Comparison of ENCODE assay signal across 8 mouse cellular contexts in genomic region chr11:117656077-117656401, GRCm38 (mm10). TPM values are rescaled to one million over a fixed set of nuclear protein-coding genes. Genes with fewer than 3 reads are reported as not detected.
DNase-seq lines count a peak whose midpoint lies in the region; ATAC-seq and TF ChIP-seq lines count a peak whose summit lies in the region.

No protein-coding gene starts in this region.

- peaks cover 7% of the 10 kb centered on the region for H3K4me1 ChIP-seq in lung, adult 2 months (ENCODE audit: control insufficient read depth, insufficient read depth, low read length)
- H3K4me1 ChIP-seq in embryonic facial prominence, embryonic 13.5 days: peaks cover 47% of the 10 kb centered on the region
- peaks cover 22% of the 10 kb centered on the region for H3K4me1 ChIP-seq in intestine, embryonic 15.5 days (replicated peaks)
- peaks cover 41% of the 10 kb centered on the region for H3K4me1 ChIP-seq in neural tube, embryonic 12.5 days

- H3K27ac ChIP-seq in embryonic facial prominence, embryonic 13.5 days: peak overlapping the region; percentile 98
- H3K27ac ChIP-seq in intestine, embryonic 15.5 days: peak overlapping the region; percentile 95; the same call in 1 of the 2 replicates
- H3K27ac ChIP-seq in neural tube, embryonic 12.5 days: no peak overlapping the region

- peak; percentile 5 for DNase-seq in lung, adult 2 months
- DNase-seq in lung, adult 18-20 months: no peak
- DNase-seq in layer of hippocampus, postnatal 10 days (ENCODE audit: low spot score in 2 of 2): no peak
- DNase-seq in cerebellum, adult 18-20 months: no peak
- no peak for DNase-seq in adipocyte (ENCODE audit: low spot score)

- ATAC-seq in embryonic facial prominence, embryonic 13.5 days (ENCODE audit: insufficient number of reproducible peaks, insufficient read depth, low FRiP score, low TSS enrichment, low read depth): no peak
- no peak for ATAC-seq in intestine, embryonic 15.5 days
- no peak for ATAC-seq in neural tube, embryonic 12.5 days (ENCODE audit: low FRiP score, low read depth)

- 19% methylated on average over 10 of the region's 10 CpGs for WGBS in lung, adult 2 months
- WGBS in embryonic facial prominence, embryonic 13.5 days: 7% methylated on average over 10 of the region's 10 CpGs
- WGBS in intestine, embryonic 15.5 days: 14% methylated on average over 10 of the region's 10 CpGs
- 6% methylated on average over 10 of the region's 10 CpGs for WGBS in neural tube, embryonic 12.5 days

- H3K36me3 ChIP-seq in embryonic facial prominence, embryonic 13.5 days: no peaks in the 10 kb centered on the region
- H3K36me3 ChIP-seq in intestine, embryonic 15.5 days: no peaks in the 10 kb centered on the region
- H3K36me3 ChIP-seq in neural tube, embryonic 12.5 days: no peaks in the 10 kb centered on the region

- no peak for TF ChIP-seq POLR2A in lung, adult 2 months (IDR thresholded peaks at IDR 0.05; ENCODE audit: borderline replicate concordance, extremely low read depth, low read depth, low read length)

- no peaks in the 10 kb centered on the region for H3K27me3 ChIP-seq in embryonic facial prominence, embryonic 13.5 days
- no peaks in the 10 kb centered on the region; the same call in 1 of the 2 replicates for H3K27me3 ChIP-seq in intestine, embryonic 15.5 days (replicated peaks)
- H3K27me3 ChIP-seq in neural tube, embryonic 12.5 days (replicated peaks): no peaks in the 10 kb centered on the region; the same call in 1 of the 2 replicates

- H3K9me3 ChIP-seq in embryonic facial prominence, embryonic 13.5 days: no peaks in the 10 kb centered on the region
- no peaks in the 10 kb centered on the region for H3K9me3 ChIP-seq in intestine, embryonic 15.5 days
- H3K9me3 ChIP-seq in neural tube, embryonic 12.5 days: no peaks in the 10 kb centered on the region

- peak overlapping the region; percentile 97 for H3K9ac ChIP-seq in embryonic facial prominence, embryonic 13.5 days
- peak overlapping the region; percentile 95 for H3K9ac ChIP-seq in intestine, embryonic 15.5 days
- H3K9ac ChIP-seq in neural tube, embryonic 12.5 days: peak overlapping the region; percentile 100

- H3K4me2 ChIP-seq in embryonic facial prominence, embryonic 13.5 days: peak overlapping the region; percentile 87
- peak overlapping the region; percentile 88 for H3K4me2 ChIP-seq in intestine, embryonic 15.5 days (replicated peaks)
- peak overlapping the region; percentile 81 for H3K4me2 ChIP-seq in neural tube, embryonic 12.5 days (replicated peaks)

- peak overlapping the region; percentile 77 for H3K4me3 ChIP-seq in lung, adult 2 months (replicated peaks; ENCODE audit: extremely low read depth, low read depth, low read length)
- peak overlapping the region; percentile 95 for H3K4me3 ChIP-seq in embryonic facial prominence, embryonic 13.5 days
- peak overlapping the region; percentile 92 for H3K4me3 ChIP-seq in intestine, embryonic 15.5 days (replicated peaks)
- H3K4me3 ChIP-seq in neural tube, embryonic 12.5 days: peak overlapping the region; percentile 99

- TF ChIP-seq CTCF in lung, adult 2 months (IDR thresholded peaks at IDR 0.05; ENCODE audit: insufficient read depth, low read length): no peak

RNA-seq across cellular contexts. Expression of gene Tnrc6c, which starts 1.9 kb away (rescaled TPM):
- polyA plus RNA-seq in lung, adult 2 months (2012; rRNA removed): 21.3 and 22.4 TPM in 2 replicates
- polyA plus RNA-seq in embryonic facial prominence, embryonic 13.5 days (2015; fragmentation: Nextera tagmentation; extraction: Ambion mirVana): 18.4 and 22.5 TPM in 2 replicates
- 9.6 TPM in 2 replicates for polyA plus RNA-seq in intestine, embryonic 15.5 days (2015; fragmentation: Nextera tagmentation; extraction: Ambion mirVana)
- polyA plus RNA-seq in neural tube, embryonic 12.5 days (2016; fragmentation: Nextera tagmentation; extraction: Ambion mirVana): 25.0 and 26.6 TPM in 2 replicates
- 10 to 100 TPM; 70.1 to 70.4 TPM for total RNA-seq in layer of hippocampus, postnatal 10 days (2021)
